Mouse (Mus musculus) thymus, adult 2 months (tissue): ENCODE results near the gene Optn. TPM values are rescaled to one million over a fixed set of nuclear protein-coding genes. Genes with fewer than 3 reads are reported as not detected.

Experiments used
- DNase-seq: peaks from one replicate; pipeline ENCODE4 v3.0.0; 2021
- H3K27ac ChIP-seq: fragments of 200-500 bp; 2 replicates; pipeline ENCODE4 v1.5.1; 2012; ENCODE audit warnings: low read length, control low read depth; ENCODE audit not compliant: control insufficient read depth, insufficient read depth
- H3K27me3 ChIP-seq: fragments of 200-500 bp; 2 replicates; pipeline ENCODE4 v1.6.1; 2012; ENCODE audit warnings: mild to moderate bottlenecking, low read length, moderate library complexity, mixed read lengths; ENCODE audit not compliant: control insufficient read depth, insufficient read depth
- H3K36me3 ChIP-seq: fragments of 200-500 bp; 2 replicates; pipeline ENCODE4 v1.6.1; 2012; ENCODE audit warnings: mild to moderate bottlenecking, low read length, moderate library complexity; ENCODE audit not compliant: control insufficient read depth, insufficient read depth
- H3K4me1 ChIP-seq: fragments of 200-500 bp; replicated peaks from 2 replicates; pipeline ENCODE4 v1.6.1; 2012; ENCODE audit warnings: low read length; ENCODE audit not compliant: control insufficient read depth, insufficient read depth
- H3K4me3 ChIP-seq: fragments of 200-500 bp; 2 replicates; pipeline ENCODE4 v1.5.1; 2012; ENCODE audit warnings: mild to moderate bottlenecking, low read length, control low read depth, moderate library complexity; ENCODE audit not compliant: control insufficient read depth, insufficient read depth
- CTCF ChIP-seq: fragments of 200-500 bp; IDR thresholded peaks from 2 replicates; pipeline ENCODE4 v1.5.1; 2012; ENCODE audit warnings: mild to moderate bottlenecking, control low read depth, low read length, moderate library complexity, borderline replicate concordance; ENCODE audit not compliant: control insufficient read depth, poor library complexity, insufficient read depth; ENCODE audit errors: extremely low read depth
- POLR2A ChIP-seq: fragments of 200-500 bp; IDR thresholded peaks from 2 replicates; pipeline ENCODE4 v1.6.1; 2012; ENCODE audit warnings: mild to moderate bottlenecking, low read length, control low read depth, moderate library complexity; ENCODE audit not compliant: control insufficient read depth, poor library complexity, insufficient read depth; ENCODE audit errors: extremely low read depth
- WGBS: fragments of 180-500 bp; shearing (Covaris S2); methylation state at CpG from one replicate; pipeline ENCODE4 v1.1.7; 2018; 5-methylcytosine and 5-hydroxymethylcytosine counted together
- polyA plus RNA-seq: library from polyadenylated mRNA; depleted of rRNA; stranded (reverse); fragments of >200 nt; gene quantifications from 2 replicates; pipeline ENCODE4 v1.2.3, GENCODE M21; 2012

The Optn gene
- polyA plus RNA-seq, 1 experiment: 1.4 TPM

DNA sequence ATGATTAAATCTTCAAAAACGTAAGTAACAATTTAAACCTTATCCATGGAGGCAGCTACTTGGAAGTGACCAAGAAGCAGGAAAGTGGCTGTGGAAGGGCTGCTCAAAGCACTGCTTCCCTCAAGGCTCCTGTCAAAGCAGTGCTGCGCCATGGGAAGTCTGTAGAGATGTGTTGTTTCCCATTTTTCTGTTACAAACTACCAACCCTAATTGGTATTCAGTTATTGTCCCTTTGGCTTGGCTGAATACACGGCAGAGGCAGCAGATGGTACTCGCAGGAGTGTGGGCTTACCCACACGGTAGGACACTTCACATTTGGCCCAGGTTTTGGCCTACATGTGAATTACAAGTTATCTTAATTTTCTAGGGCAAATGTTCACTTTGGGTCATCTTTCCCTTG is 25.5 kb downstream of the Optn start:
- no peak for DNase-seq
- no peak overlapping the region for H3K4me3 ChIP-seq
- WGBS: 94% methylated on average over 5 of the region's 5 CpGs
- H3K4me1 ChIP-seq: no peaks in the 10 kb centered on the region
- H3K27ac ChIP-seq: no peak overlapping the region
- no peaks in the 10 kb centered on the region for H3K36me3 ChIP-seq
- no peak for TF ChIP-seq CTCF
- H3K27me3 ChIP-seq: no peaks in the 10 kb centered on the region

DNA sequence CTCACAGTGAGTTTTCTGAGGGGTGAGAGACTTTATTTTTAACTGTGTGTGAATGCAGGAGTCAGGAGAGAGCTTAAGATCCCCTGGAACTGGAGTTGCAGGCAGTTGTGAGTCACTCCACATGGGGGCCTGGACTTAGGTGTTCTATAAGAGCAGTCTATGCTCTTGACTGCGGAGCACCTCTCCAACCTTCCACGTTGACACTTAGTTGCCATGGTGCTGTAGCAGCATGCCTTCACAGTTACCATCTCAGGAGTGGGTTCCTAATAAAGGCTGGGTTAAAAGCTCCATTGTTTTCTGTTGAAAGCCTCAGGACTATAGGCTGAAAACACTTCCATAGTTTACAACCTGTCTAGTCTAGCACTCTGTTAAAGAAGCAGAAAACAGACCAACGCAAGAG is 26.5 kb downstream of the Optn start:
- WGBS: 97% methylated on average over 3 of the region's 3 CpGs
- H3K27me3 ChIP-seq: no peaks in the 10 kb centered on the region
- H3K4me3 ChIP-seq: no peak overlapping the region
- TF ChIP-seq CTCF (no peak), POLR2A (no peak)
- no peak for DNase-seq
- no peaks in the 10 kb centered on the region for H3K36me3 ChIP-seq
- no peak overlapping the region for H3K27ac ChIP-seq
- H3K4me1 ChIP-seq: no peaks in the 10 kb centered on the region

DNA sequence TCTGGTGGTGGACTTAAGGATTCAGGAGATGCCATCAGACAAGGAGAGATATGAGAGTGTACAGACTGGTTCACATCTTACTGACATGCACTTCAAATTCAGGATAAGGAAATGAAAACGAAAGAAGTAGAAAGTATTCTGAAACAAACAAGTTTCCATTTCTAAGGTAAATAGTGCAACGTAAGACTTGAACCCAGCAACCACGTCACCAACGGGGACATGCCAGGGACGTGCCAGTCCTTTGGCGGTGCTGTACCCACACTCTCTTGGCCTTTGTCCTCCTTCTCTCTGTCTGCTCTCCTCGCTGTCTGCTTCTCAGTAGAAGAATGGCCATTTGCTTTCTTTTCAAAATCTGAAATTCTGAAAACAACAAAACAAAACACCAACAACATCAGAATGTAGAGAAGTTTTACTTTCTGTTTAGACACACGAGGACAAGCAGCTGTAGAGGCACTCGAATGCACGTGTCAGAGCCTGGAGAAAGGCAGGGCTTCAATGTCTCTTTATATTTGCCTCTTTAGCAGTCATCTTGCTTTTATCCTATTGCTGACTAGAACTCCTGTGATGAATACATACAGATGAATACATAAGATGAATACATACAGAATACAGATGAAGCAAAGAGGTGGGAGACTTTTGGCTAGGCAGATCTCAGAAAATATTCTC is 27.3 kb downstream of the Optn start:
- no peak overlapping the region for H3K27ac ChIP-seq
- H3K36me3 ChIP-seq: no peaks in the 10 kb centered on the region
- TF ChIP-seq POLR2A: no peak
- no peak for TF ChIP-seq CTCF
- DNase-seq: no peak
- no peak overlapping the region for H3K4me3 ChIP-seq
- no peaks in the 10 kb centered on the region for H3K27me3 ChIP-seq
- WGBS: 84% methylated on average over 10 of the region's 10 CpGs
- no peaks in the 10 kb centered on the region for H3K4me1 ChIP-seq

DNA sequence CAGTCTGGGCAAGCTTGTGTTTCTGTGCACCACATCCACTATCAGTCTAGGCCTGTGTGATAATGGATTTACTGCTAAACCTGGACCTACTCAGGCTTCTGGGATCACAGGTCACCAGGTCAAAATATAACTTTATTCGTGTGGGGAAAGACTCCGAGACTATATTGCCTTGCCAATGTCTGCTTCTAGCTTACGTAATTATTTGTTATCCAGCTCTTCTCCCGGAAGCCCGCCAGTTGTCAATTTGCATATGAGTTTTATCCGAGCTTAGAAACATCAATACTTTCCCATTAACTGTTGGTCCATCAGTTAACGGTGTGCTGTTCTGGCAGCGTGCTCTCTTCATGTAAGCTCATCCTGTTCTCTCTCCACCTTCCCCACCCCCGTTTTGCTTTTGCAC is 28.6 kb downstream of the Optn start:
- H3K36me3 ChIP-seq: no peaks in the 10 kb centered on the region
- no peak overlapping the region for H3K27ac ChIP-seq
- no peaks in the 10 kb centered on the region for H3K27me3 ChIP-seq
- no peaks in the 10 kb centered on the region for H3K4me1 ChIP-seq
- H3K4me3 ChIP-seq: no peak overlapping the region
- WGBS: 96% methylated on average over 9 of the region's 9 CpGs
- no peak for DNase-seq
- TF ChIP-seq POLR2A (no peak), CTCF (no peak)

DNA sequence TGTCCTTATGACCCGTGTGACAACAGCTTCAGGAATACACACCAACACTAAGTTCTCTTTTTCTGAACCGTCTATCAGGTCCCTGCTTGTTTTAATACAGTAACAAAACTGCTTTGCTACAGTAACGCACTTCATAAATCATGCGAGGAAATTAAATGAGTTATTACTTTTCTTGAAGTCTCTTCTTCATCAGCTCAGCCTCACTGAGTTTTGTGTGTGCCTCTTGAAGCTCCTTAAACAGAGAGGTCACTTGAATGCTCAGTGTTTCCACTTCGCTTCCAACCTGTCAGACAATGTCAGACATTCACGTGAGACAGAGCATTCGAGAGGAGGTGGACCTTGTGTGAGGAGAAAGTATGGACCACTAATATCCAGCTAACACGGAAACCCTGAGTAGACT is 29.1 kb downstream of the Optn start:
- no peak for TF ChIP-seq CTCF
- no peak for TF ChIP-seq POLR2A
- no peak for DNase-seq
- no peak overlapping the region for H3K4me3 ChIP-seq
- 91% methylated on average over 8 of the region's 8 CpGs for WGBS
- no peaks in the 10 kb centered on the region for H3K4me1 ChIP-seq
- no peak overlapping the region for H3K27ac ChIP-seq
- H3K27me3 ChIP-seq: no peaks in the 10 kb centered on the region
- no peaks in the 10 kb centered on the region for H3K36me3 ChIP-seq

DNA sequence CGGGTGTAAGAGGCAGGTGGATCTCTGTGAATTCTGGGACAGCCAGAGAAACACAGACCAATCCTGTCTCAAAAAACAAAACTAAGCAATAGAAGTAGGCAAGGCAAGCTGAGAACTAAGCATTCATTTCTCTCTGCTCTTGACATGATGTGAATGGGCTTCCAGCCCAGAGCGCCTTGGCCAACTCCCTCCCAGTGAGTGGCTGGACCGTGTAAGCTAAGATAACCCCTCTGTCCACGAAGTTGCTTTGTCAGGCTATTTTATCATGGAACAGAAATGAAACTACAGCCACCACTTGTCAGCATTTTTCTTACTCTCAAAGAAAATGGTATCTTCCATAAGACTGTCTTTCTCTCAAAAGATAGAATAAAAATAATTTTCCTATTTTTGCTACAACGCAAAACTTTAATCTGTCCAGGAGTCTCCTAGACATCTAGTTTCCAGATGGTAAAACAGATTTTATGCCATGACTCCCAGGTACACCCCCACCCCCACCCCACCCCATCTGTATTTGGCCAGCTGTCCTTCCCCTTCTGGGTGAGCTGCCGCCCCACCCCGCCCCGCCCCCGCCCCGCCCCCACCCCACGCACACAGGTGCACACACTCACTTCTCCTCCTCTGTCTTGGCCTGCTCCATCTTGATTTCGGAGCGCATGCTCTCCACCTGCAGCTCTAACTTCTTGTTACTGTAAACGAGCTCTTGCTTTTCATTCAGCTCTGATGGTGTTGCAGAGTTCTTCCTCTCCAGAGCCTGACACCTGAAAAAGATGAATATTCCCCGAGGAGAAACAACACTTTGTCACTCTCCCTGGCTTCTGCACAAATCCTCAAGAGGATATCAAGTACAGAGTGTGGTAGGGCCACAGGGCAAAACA is 30.1 kb downstream of the Optn start:
- WGBS: 74% methylated on average over 15 of the region's 15 CpGs
- H3K36me3 ChIP-seq: no peaks in the 10 kb centered on the region
- no peak overlapping the region for H3K27ac ChIP-seq
- no peak overlapping the region for H3K4me3 ChIP-seq
- DNase-seq: no peak
- H3K4me1 ChIP-seq: no peaks in the 10 kb centered on the region
- no peaks in the 10 kb centered on the region for H3K27me3 ChIP-seq
- TF ChIP-seq CTCF (no peak), POLR2A (no peak)

DNA sequence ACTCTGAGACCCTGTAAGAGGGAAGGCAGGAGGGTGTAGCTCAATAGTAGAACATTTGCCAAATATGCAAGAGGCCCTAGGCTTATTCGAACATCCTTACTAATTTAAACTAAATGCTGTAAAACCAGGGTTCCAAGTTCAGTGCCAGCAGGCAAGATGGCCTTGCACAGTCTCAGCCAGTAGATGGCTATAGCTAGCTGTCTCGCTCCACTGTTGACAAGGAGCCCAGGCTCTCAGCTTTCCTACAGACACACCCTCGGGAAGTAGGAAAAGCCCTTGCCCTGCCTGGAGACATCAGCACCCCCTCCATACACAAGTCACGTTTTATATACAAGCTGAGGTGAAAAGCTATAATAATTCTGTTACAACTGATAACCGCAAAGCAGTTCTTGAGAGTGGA is 31.2 kb downstream of the Optn start:
- 90% methylated on average over 5 of the region's 5 CpGs for WGBS

More for the DNA sequence above, 31.2 kb downstream of the Optn start:
- Histone ChIP-seq H3K36me3 (no peaks in the 10 kb centered on the region), H3K27me3 (no peaks in the 10 kb centered on the region), H3K4me3 (no peak overlapping the region), H3K27ac (no peak overlapping the region), H3K4me1 (no peaks in the 10 kb centered on the region)
- TF ChIP-seq CTCF (no peak), POLR2A (no peak)
- no peak for DNase-seq
